Mouse (Mus musculus) forebrain, embryonic 12.5 days (tissue): ENCODE data around the gene Gm39566. TPM values are rescaled to one million over a fixed set of nuclear protein-coding genes. Genes with fewer than 3 reads are reported as not detected.
"Not testable (repeated sequence)": the region's sequence is repeated elsewhere in the genome, so short reads cannot be mapped to it uniquely, and the experiment has no call there.

Experiments
- ATAC-seq: fragments of 200-750 bp; cut with Nextera tagmentation; 2 replicates; pipeline ENCODE4 v1.8.0; 2017; ENCODE audit warnings: moderate TSS enrichment; ENCODE audit not compliant: low FRiP score
- H3K27ac ChIP-seq: fragments of 300-500 bp; sonication (generic); 2 replicates; pipeline ENCODE4 v1.5.1; 2016; ENCODE audit warnings: mild to moderate bottlenecking
- H3K27me3 ChIP-seq: fragments of 300-500 bp; sonication (generic); 2 replicates; pipeline ENCODE4 v1.6.1; 2016; ENCODE audit warnings: mild to moderate bottlenecking
- H3K36me3 ChIP-seq: fragments of 300-500 bp; sonication (generic); replicated peaks from 2 replicates; pipeline ENCODE4 v1.6.1; 2016; ENCODE audit warnings: mild to moderate bottlenecking
- H3K4me1 ChIP-seq: fragments of 300-500 bp; sonication (generic); 2 replicates; pipeline ENCODE4 v1.6.1; 2016
- H3K4me2 ChIP-seq: fragments of 300-500 bp; sonication (generic); 2 replicates; pipeline ENCODE4 v1.6.1; 2016; ENCODE audit warnings: mild to moderate bottlenecking, moderate library complexity
- H3K4me3 ChIP-seq: fragments of 300-500 bp; sonication (generic); replicated peaks from 2 replicates; pipeline ENCODE4 v1.5.1; 2016; ENCODE audit warnings: mild to moderate bottlenecking
- H3K9ac ChIP-seq: fragments of 300-500 bp; sonication (generic); 2 replicates; pipeline ENCODE4 v1.6.1; 2016; ENCODE audit warnings: mild to moderate bottlenecking
- H3K9me3 ChIP-seq: fragments of 300-500 bp; sonication (generic); 2 replicates; pipeline ENCODE4 v1.6.1; 2016
- WGBS: fragments of 180-500 bp; shearing (Covaris S2); methylation state at CpG from one replicate; pipeline ENCODE4 v1.1.7; 2016; 5-methylcytosine and 5-hydroxymethylcytosine counted together
- polyA plus RNA-seq: library from polyadenylated mRNA; unstranded; fragments of >200 nt; fragmentation: Nextera tagmentation; extraction: Ambion mirVana; gene quantifications from 2 replicates; pipeline ENCODE4 v1.2.1, GENCODE M21; 2016

Gene Gm39566
- not detected in 2 replicates for polyA plus RNA-seq

DNA sequence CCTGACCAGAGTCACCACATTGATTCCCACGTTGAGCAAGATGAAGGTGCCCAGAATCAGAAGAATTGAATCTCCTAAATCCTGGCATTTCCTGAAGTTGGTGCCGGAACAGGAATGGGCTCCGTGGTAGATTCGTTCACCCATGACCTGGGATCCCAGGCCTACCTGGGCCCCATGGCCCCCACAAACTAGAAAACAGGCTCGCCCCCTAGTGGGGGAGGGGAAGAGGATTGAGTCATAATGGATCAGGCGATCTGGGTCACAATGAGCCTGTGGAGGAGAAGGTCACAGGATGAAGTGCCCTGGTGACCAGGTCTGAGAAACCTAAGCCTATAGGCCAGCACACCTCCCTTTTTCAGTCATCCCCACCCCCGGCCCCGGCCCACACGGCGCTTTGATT is at the start of gene Gm39566:
Gm39566 (minus strand) TSS at position 144 of the 400 bp plus-strand sequence.
- H3K4me1 ChIP-seq, result no peaks in the 10 kb centered on the region
- H3K27me3 ChIP-seq, result no peaks in the 10 kb centered on the region
- 64% methylated on average over 10 of the region's 10 CpGs for WGBS
- H3K4me3 ChIP-seq, result no peak within 1 kb of the TSS
- H3K4me2 ChIP-seq, result no peak within 1 kb of the TSS
- H3K9me3 ChIP-seq, result 0 out of 2 replicates have a peak, but pooled peaks cover 5% of the 10 kb centered on the region
- H3K27ac ChIP-seq, result no peak within 1 kb of the TSS
- ATAC-seq, result no peak
- H3K9ac ChIP-seq, result no peak within 1 kb of the TSS
- H3K36me3 ChIP-seq, result no peaks in the 10 kb centered on the region

DNA sequence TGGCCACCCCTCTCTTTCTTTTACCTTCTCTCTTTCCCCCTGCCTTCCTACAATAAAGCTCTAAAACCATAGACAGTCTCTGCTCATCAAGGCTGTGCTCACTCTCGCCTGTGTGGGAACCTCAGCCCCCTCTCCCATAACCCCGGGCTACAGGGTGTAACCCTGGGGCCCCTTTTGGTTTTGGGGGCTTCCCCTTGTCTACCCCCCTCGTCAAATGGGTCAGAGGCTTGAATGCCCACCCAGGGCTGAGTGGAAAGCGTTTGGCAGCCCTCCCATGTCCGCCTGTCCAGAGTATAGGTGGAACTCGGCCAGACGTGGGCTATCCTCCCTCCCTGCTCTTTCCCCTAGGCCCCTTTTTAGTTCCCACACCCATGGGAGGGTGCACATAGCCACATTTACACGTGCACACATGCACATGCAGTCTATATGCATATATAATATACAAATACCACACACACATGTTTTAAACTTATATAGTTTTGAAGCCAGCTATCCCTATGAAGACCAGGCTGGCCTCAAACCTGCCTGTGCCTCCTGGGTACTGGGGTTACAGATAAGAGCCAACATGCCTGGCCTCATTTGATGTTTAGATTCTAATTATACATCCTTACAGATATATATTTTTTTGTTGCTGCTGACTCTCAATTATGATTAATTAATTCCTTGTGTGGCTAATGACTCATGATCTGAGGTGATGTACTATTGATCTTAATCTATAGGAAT is 49.2 kb upstream of the Gm39566 start:
- Histone ChIP-seq H3K27me3 (peaks cover 8% of the 10 kb centered on the region), H3K36me3 (no peaks in the 10 kb centered on the region), H3K4me2 (no peak overlapping the region), H3K4me1 (0 out of 2 replicates have a peak, but pooled peaks cover 7% of the 10 kb centered on the region), H3K4me3 (no peak overlapping the region), H3K9me3 (no peaks in the 10 kb centered on the region), H3K27ac (no peak overlapping the region), H3K9ac (no peak overlapping the region)
- WGBS, result 56% methylated on average over 8 of the region's 8 CpGs
- no peak for ATAC-seq

GRCm38 (mm10) chr11:69863729-69864128 is 48.6 kb upstream of the Gm39566 start:
- H3K27me3 ChIP-seq, result peaks cover 13% of the 10 kb centered on the region
- not testable (repeated sequence) for H3K36me3 ChIP-seq, H3K4me1 ChIP-seq, H3K4me3 ChIP-seq, H3K9me3 ChIP-seq, H3K27ac ChIP-seq, H3K4me2 ChIP-seq, H3K9ac ChIP-seq, ATAC-seq
- 80% methylated on average over 3 of the region's 3 CpGs for WGBS

GRCm38 (mm10) chr11:69858113-69858998 is 43.3 kb upstream of the Gm39566 start, which contains the start of gene Tnk1:
TSS of gene Tnk1 (minus strand) at chr11:69858730.
- no peaks in the 10 kb centered on the region for H3K36me3 ChIP-seq
- no peak within 1 kb of the TSS for H3K4me2 ChIP-seq
- peaks cover 27% of the 10 kb centered on the region for H3K27me3 ChIP-seq
- no peak for ATAC-seq
- no peaks in the 10 kb centered on the region for H3K9me3 ChIP-seq
- no peak within 1 kb of the TSS for H3K4me3 ChIP-seq
- H3K27ac ChIP-seq, result no peak within 1 kb of the TSS
- WGBS, result 20% methylated on average over 30 of the region's 30 CpGs
- H3K4me1 ChIP-seq, result peaks cover 7% of the 10 kb centered on the region
- no peak within 1 kb of the TSS for H3K9ac ChIP-seq

DNA sequence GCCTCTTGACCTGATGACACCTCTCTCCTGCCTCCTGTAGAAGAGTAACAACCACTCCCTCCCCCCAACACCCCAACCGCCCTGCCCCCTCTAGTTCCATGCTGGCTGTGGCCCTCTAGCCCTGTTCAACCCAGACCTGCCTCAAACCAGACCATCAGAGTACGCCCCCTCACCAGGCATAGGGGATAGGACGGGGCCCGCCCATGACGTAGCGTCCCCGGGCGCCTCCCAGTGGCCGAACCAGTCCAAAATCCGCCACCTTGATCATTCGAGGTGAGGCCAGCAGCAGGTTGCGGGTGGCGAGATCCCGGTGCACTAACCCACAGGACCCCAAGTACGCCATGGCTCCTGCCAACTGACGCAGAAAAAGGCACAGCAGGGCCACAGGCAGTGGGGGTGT is 40.2 kb upstream of the Gm39566 start:
- ATAC-seq, result no peak; the same call in 1 of the 2 replicates
- peak overlapping the region; percentile 4; the same call in 1 of the 2 replicates for H3K4me2 ChIP-seq
- H3K4me3 ChIP-seq, result no peak overlapping the region

GRCm38 (mm10) chr11:69854680-69855079 is 39.6 kb upstream of the Gm39566 start:
- Histone ChIP-seq H3K36me3 (peaks cover 23% of the 10 kb centered on the region), H3K27ac (0 out of 2 replicates have a peak overlapping the region, but pooled peaks have one; percentile 33), H3K4me2 (no peak overlapping the region), H3K4me3 (no peak overlapping the region), H3K27me3 (peaks cover 23% of the 10 kb centered on the region), H3K9me3 (no peaks in the 10 kb centered on the region), H3K4me1 (peaks cover 15% of the 10 kb centered on the region), H3K9ac (no peak overlapping the region)
- 88% methylated on average over 10 of the region's 10 CpGs for WGBS
- no peak for ATAC-seq

More for the DNA sequence above, 40.2 kb upstream of the Gm39566 start:
- Histone ChIP-seq H3K27me3 (peaks cover 27% of the 10 kb centered on the region), H3K9me3 (no peaks in the 10 kb centered on the region), H3K4me1 (peaks cover 12% of the 10 kb centered on the region), H3K36me3 (peaks cover 17% of the 10 kb centered on the region), H3K9ac (no peak overlapping the region), H3K27ac (0 out of 2 replicates have a peak overlapping the region, but pooled peaks have one; percentile 33)
- 16% methylated on average over 16 of the region's 16 CpGs for WGBS

- ATAC-seq, result no peak
- Histone ChIP-seq H3K27me3 (peaks cover 16% of the 10 kb centered on the region), H3K4me1 (peaks cover 15% of the 10 kb centered on the region), H3K36me3 (peaks cover 30% of the 10 kb centered on the region), H3K9ac (no peak overlapping the region), H3K4me2 (no peak overlapping the region), H3K9me3 (no peaks in the 10 kb centered on the region), H3K4me3 (no peak overlapping the region), H3K27ac (no peak overlapping the region)
- WGBS, result 79% methylated on average over 7 of the region's 7 CpGs
These were observed 38.9 kb upstream of the Gm39566 start for GRCm38 (mm10) chr11:69853994-69854393.

- no peak for ATAC-seq
- H3K36me3 ChIP-seq, result peaks cover 40% of the 10 kb centered on the region
- WGBS, result 81% methylated on average over 8 of the region's 8 CpGs
These were observed 35.7 kb upstream of the Gm39566 start for GRCm38 (mm10) chr11:69850754-69851153.

DNA sequence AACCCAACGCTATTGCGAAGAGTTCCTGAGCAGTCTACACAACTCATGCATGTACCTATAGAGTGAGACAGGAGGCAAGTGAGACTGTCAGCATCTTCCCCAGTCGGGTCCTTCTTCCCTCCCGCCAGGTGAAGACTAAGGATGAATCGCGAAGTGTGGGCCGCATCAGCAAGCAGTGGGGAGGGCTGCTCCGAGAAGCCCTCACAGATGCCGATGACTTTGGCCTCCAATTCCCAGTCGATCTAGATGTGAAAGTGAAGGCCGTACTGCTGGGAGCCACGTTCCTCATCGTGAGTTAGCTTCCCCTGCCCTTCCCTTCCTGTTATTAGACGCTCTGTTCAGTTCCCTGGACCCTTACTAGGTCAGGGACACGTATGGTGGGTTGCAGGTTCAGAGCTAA is 34.8 kb upstream of the Gm39566 start:
- peaks cover 33% of the 10 kb centered on the region for H3K4me1 ChIP-seq
- no peak overlapping the region for H3K9ac ChIP-seq
- no peaks in the 10 kb centered on the region for H3K27me3 ChIP-seq
- peaks cover 40% of the 10 kb centered on the region for H3K36me3 ChIP-seq
- 92% methylated on average over 15 of the region's 15 CpGs for WGBS
- no peaks in the 10 kb centered on the region for H3K9me3 ChIP-seq
- no peak overlapping the region for H3K4me2 ChIP-seq
- H3K27ac ChIP-seq, result no peak overlapping the region
- H3K4me3 ChIP-seq, result no peak overlapping the region
- no peak for ATAC-seq

More at GRCm38 (mm10) chr11:69850754-69851153, 35.7 kb upstream of the Gm39566 start:
- Histone ChIP-seq H3K9me3 (no peaks in the 10 kb centered on the region), H3K9ac (no peak overlapping the region), H3K4me3 (no peak overlapping the region), H3K4me1 (peaks cover 32% of the 10 kb centered on the region), H3K27ac (no peak overlapping the region), H3K27me3 (no peaks in the 10 kb centered on the region), H3K4me2 (no peak overlapping the region)

DNA sequence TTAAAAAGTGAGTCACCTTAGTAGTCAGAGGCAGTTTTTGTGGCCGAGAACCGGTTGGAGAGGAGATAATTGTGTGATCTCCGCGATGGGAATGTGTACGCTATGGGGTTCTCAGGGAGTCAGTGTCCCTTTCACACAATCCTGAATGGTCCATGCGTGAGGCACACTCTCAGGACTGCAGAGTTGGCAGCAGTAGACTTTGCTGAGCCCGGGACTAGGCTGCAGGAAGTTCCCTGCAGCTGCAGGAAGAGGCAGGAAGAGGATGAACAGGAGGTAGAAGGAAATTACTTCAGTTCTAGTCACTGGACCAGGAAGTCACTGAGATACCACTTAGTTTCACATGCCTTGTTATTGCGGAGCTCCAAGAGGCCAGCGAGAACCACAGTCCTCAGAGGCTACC is 34.0 kb upstream of the Gm39566 start:
- Histone ChIP-seq H3K36me3 (peaks cover 40% of the 10 kb centered on the region), H3K27ac (no peak overlapping the region), H3K4me1 (peaks cover 32% of the 10 kb centered on the region), H3K9ac (no peak overlapping the region), H3K4me2 (no peak overlapping the region), H3K4me3 (no peak overlapping the region), H3K27me3 (no peaks in the 10 kb centered on the region), H3K9me3 (no peaks in the 10 kb centered on the region)
- no peak for ATAC-seq
- WGBS, result 92% methylated on average over 9 of the region's 9 CpGs

DNA sequence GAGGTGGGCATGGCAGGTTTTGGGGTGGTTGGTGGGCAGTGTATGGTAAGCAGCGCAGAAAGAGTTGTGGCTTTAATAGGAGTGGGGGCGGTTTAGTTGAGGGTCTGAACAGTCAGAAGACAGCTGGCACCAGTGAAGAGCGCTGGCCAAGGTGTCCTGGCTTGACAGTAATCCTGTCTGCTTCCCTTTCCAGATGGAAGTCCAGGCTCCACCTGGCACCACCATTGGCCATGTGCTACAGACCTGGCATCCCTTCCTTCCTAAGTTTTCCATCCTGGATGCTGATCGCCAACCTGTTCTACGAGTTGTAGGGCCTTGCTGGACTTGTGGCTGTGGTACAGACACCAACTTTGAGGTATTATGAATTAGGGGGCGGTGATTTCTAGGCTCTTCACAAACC is 32.9 kb upstream of the Gm39566 start:
- Histone ChIP-seq H3K9me3 (no peaks in the 10 kb centered on the region), H3K9ac (peak overlapping the region; percentile 82; the same call in 1 of the 2 replicates), H3K4me3 (peak overlapping the region; percentile 67), H3K27ac (no peak overlapping the region), H3K4me1 (peaks cover 32% of the 10 kb centered on the region), H3K36me3 (peaks cover 40% of the 10 kb centered on the region), H3K4me2 (peak overlapping the region; percentile 61), H3K27me3 (no peaks in the 10 kb centered on the region)
- 95% methylated on average over 6 of the region's 6 CpGs for WGBS
- ATAC-seq, result no peak
